Comparison of ENCODE assay signal across 8 mouse cellular contexts in genomic region chr2:30782312-30783290, GRCm38 (mm10). TPM values are rescaled to one million over a fixed set of nuclear protein-coding genes. Genes with fewer than 3 reads are reported as not detected.
DNase-seq lines count a peak whose midpoint lies in the region; ATAC-seq lines count a peak whose summit lies in the region.

No protein-coding gene starts in this region.

- H3K9ac ChIP-seq in embryonic facial prominence, embryonic 12.5 days, result peak overlapping the region; percentile 39; the same call in 1 of the 2 replicates
- H3K9ac ChIP-seq in hindbrain, embryonic 13.5 days, result peak overlapping the region; percentile 58; the same call in 1 of the 2 replicates

- peak overlapping the region; percentile 43 for H3K4me2 ChIP-seq in embryonic facial prominence, embryonic 12.5 days (replicated peaks)
- H3K4me2 ChIP-seq in hindbrain, embryonic 13.5 days, result peak overlapping the region; percentile 48

- H3K79me2 ChIP-seq in macrophage (ENCODE audit: inconsistent target), result no peaks in the 10 kb centered on the region

- DNase-seq in gastrocnemius, postnatal 10 days, result peak; percentile 22
- no peak for DNase-seq in gastrocnemius, adult 18-20 months (ENCODE audit: low spot score)
- no peak for DNase-seq in cerebellum, postnatal 10 days
- no peak for DNase-seq in spleen, postnatal 36 days (ENCODE audit: low spot score in 2 of 2)
- DNase-seq in thymus, postnatal 14 days, result no peak

- no peaks in the 10 kb centered on the region for H3K36me3 ChIP-seq in embryonic facial prominence, embryonic 12.5 days
- H3K36me3 ChIP-seq in hindbrain, embryonic 13.5 days, result no peaks in the 10 kb centered on the region
- no peaks in the 10 kb centered on the region for H3K36me3 ChIP-seq in macrophage (ENCODE audit: inconsistent target)

- H3K27ac ChIP-seq in embryonic facial prominence, embryonic 12.5 days, result peak overlapping the region; percentile 92
- peak overlapping the region; percentile 73 for H3K27ac ChIP-seq in hindbrain, embryonic 13.5 days
- H3K27ac ChIP-seq in macrophage, result peak overlapping the region; percentile 49

- H3K27me3 ChIP-seq in embryonic facial prominence, embryonic 12.5 days, result no peaks in the 10 kb centered on the region
- H3K27me3 ChIP-seq in hindbrain, embryonic 13.5 days, result no peaks in the 10 kb centered on the region

- ATAC-seq in embryonic facial prominence, embryonic 12.5 days (ENCODE audit: insufficient number of reproducible peaks, insufficient read depth, low FRiP score, low TSS enrichment), result no peak
- ATAC-seq in hindbrain, embryonic 13.5 days (ENCODE audit: low FRiP score), result peak; percentile 22

- H3K4me3 ChIP-seq in embryonic facial prominence, embryonic 12.5 days, result no peak overlapping the region
- 0 out of 2 replicates have a peak overlapping the region, but pooled peaks have one; percentile 16 for H3K4me3 ChIP-seq in hindbrain, embryonic 13.5 days
- no peak overlapping the region for H3K4me3 ChIP-seq in macrophage (ENCODE audit: inconsistent target)

- peaks cover 51% of the 10 kb centered on the region for H3K4me1 ChIP-seq in embryonic facial prominence, embryonic 12.5 days
- peaks cover 49% of the 10 kb centered on the region for H3K4me1 ChIP-seq in hindbrain, embryonic 13.5 days (replicated peaks)

- no peaks in the 10 kb centered on the region for H3K9me3 ChIP-seq in embryonic facial prominence, embryonic 12.5 days
- H3K9me3 ChIP-seq in hindbrain, embryonic 13.5 days, result no peaks in the 10 kb centered on the region

- 67% methylated on average over 8 of the region's 8 CpGs for WGBS in embryonic facial prominence, embryonic 12.5 days
- 78% methylated on average over 8 of the region's 8 CpGs for WGBS in hindbrain, embryonic 13.5 days
- WGBS in macrophage (ENCODE audit: missing documents), result 75% methylated on average over 8 of the region's 8 CpGs

RNA-seq across cellular contexts. Expression of gene 1700001O22Rik, which starts 20.9 kb away (rescaled TPM):
- 1 to 10 TPM in 1 of 2 experiments, under 1 TPM in 1; 0.33 to 1.1 TPM for total RNA-seq in gastrocnemius, postnatal 10 days (2021)
- total RNA-seq in gastrocnemius, adult 18-20 months (2021), result 1 to 10 TPM; 2.4 to 8.2 TPM
- polyA plus RNA-seq in embryonic facial prominence, embryonic 12.5 days (2016; fragmentation: Nextera tagmentation; extraction: Ambion mirVana), result 3.8 and 4.0 TPM in 2 replicates
- polyA plus RNA-seq in hindbrain, embryonic 13.5 days (2015; fragmentation: Nextera tagmentation; extraction: Ambion mirVana), result 1.7 and 2.4 TPM in 2 replicates
- total RNA-seq in macrophage (2018; cell fraction: chromatin; rRNA removed), result not detected
- total RNA-seq in macrophage (2018; cell fraction: cytosol; rRNA removed), result under 1 TPM in 1 of 26 experiments, not detected in 25; 0.18 TPM
- total RNA-seq in macrophage (2018; cell fraction: nucleus; rRNA removed), result not detected
- polyA plus RNA-seq in macrophage (2018), result not detected in 3 replicates

RNA-seq across cellular contexts. Expression of gene Ntmt1, which starts 25.0 kb away (rescaled TPM):
- 10 to 100 TPM; 20.1 to 22.8 TPM for total RNA-seq in gastrocnemius, postnatal 10 days (2021)
- total RNA-seq in gastrocnemius, adult 18-20 months (2021), result 10 to 100 TPM; 10.6 to 11.3 TPM
- polyA plus RNA-seq in embryonic facial prominence, embryonic 12.5 days (2016; fragmentation: Nextera tagmentation; extraction: Ambion mirVana), result 105 and 106 TPM in 2 replicates
- 108 and 115 TPM in 2 replicates for polyA plus RNA-seq in hindbrain, embryonic 13.5 days (2015; fragmentation: Nextera tagmentation; extraction: Ambion mirVana)
- total RNA-seq in macrophage (2018; cell fraction: chromatin; rRNA removed), result 10 to 100 TPM in 22 of 26 experiments, 1 to 10 TPM in 4; 6.2 to 26.4 (median 14.0) TPM
- total RNA-seq in macrophage (2018; cell fraction: cytosol; rRNA removed), result 10 to 100 TPM in 10 of 26 experiments, 1 to 10 TPM in 16; 6.2 to 13.3 (median 9.8) TPM
- total RNA-seq in macrophage (2018; cell fraction: nucleus; rRNA removed), result 10 to 100 TPM in 14 of 26 experiments, 1 to 10 TPM in 12; 4.6 to 20.5 (median 10.0) TPM
- 3.4 to 13.7 TPM (median 9.8 TPM) in 3 replicates for polyA plus RNA-seq in macrophage (2018)

RNA-seq across cellular contexts. Expression of gene Asb6, which starts 47.5 kb away (rescaled TPM):
- total RNA-seq in gastrocnemius, postnatal 10 days (2021), result 1 to 10 TPM; 8.9 to 9.0 TPM
- total RNA-seq in gastrocnemius, adult 18-20 months (2021), result 1 to 10 TPM; 7.2 to 9.7 TPM
- polyA plus RNA-seq in embryonic facial prominence, embryonic 12.5 days (2016; fragmentation: Nextera tagmentation; extraction: Ambion mirVana), result 40.0 and 41.8 TPM in 2 replicates
- polyA plus RNA-seq in hindbrain, embryonic 13.5 days (2015; fragmentation: Nextera tagmentation; extraction: Ambion mirVana), result 38.3 and 41.0 TPM in 2 replicates
- 10 to 100 TPM; 13.9 to 87.4 (median 52.4) TPM for total RNA-seq in macrophage (2018; cell fraction: chromatin; rRNA removed)
- total RNA-seq in macrophage (2018; cell fraction: cytosol; rRNA removed), result 10 to 100 TPM; 13.1 to 25.6 (median 20.4) TPM
- total RNA-seq in macrophage (2018; cell fraction: nucleus; rRNA removed), result 10 to 100 TPM; 18.0 to 66.2 (median 37.5) TPM
- 20.4 to 25.2 TPM (median 23.8 TPM) in 3 replicates for polyA plus RNA-seq in macrophage (2018)

RNA-seq across cellular contexts. Expression of gene Prrx2, which starts 52.2 kb away (rescaled TPM):
- 1 to 10 TPM; 4.3 to 4.8 TPM for total RNA-seq in gastrocnemius, postnatal 10 days (2021)
- 1 to 10 TPM; 1.9 TPM for total RNA-seq in gastrocnemius, adult 18-20 months (2021)
- 106 and 121 TPM in 2 replicates for polyA plus RNA-seq in embryonic facial prominence, embryonic 12.5 days (2016; fragmentation: Nextera tagmentation; extraction: Ambion mirVana)
- polyA plus RNA-seq in hindbrain, embryonic 13.5 days (2015; fragmentation: Nextera tagmentation; extraction: Ambion mirVana), result 3.0 and 3.8 TPM in 2 replicates
- 10 to 100 TPM in 1 of 26 experiments, not detected in 25; 10.7 TPM for total RNA-seq in macrophage (2018; cell fraction: chromatin; rRNA removed)
- total RNA-seq in macrophage (2018; cell fraction: cytosol; rRNA removed), result not detected
- 1 to 10 TPM in 1 of 26 experiments, not detected in 25; 1.7 TPM for total RNA-seq in macrophage (2018; cell fraction: nucleus; rRNA removed)
- polyA plus RNA-seq in macrophage (2018), result not detected in 3 replicates
